ENCODE assay signal across 13 mouse cellular contexts in genomic region chr5:24724270-24724634, GRCm38 (mm10). TPM values are rescaled to one million over a fixed set of nuclear protein-coding genes. Genes with fewer than 3 reads are reported as not detected.
DNase-seq lines count a peak whose midpoint lies in the region; ATAC-seq and TF ChIP-seq lines count a peak whose summit lies in the region.
"Had no signal": no experiment of that assay in that cellular context is flagged by ENCODE, and none has a peak within 500 bp of the region (broad histone marks: within the 10 kb centered on the region; RNA-seq: fewer than 3 reads in every experiment).

No protein-coding gene starts in this region.

- no peak for TF ChIP-seq CTCF in lung, postnatal 0 days (IDR thresholded peaks at IDR 0.05)

- TF ChIP-seq EP300 in lung, postnatal 0 days (IDR thresholded peaks at IDR 0.05) = no peak; the same call in 1 of the 2 replicates

- peak overlapping the region; percentile 40 to 61; a peak in 3 of 4 replicates for H3K27ac ChIP-seq in heart, embryonic 14.5 days (replicated peaks in 1 of 2; ENCODE audit: control insufficient read depth in 1 of 2, insufficient read depth in 1 of 2, low read depth in 2 of 2, low read length in 2 of 2)
- H3K27ac ChIP-seq in lung, postnatal 0 days (ENCODE audit: low read length) = peak overlapping the region; percentile 79
- H3K27ac ChIP-seq in hindbrain, embryonic 15.5 days (replicated peaks) = peak overlapping the region; percentile 46
- 0 out of 2 replicates have a peak overlapping the region, but pooled peaks have one; percentile 28 for H3K27ac ChIP-seq in neural tube, embryonic 15.5 days (replicated peaks)

- no peaks in the 10 kb centered on the region for H3K9me3 ChIP-seq in heart, embryonic 14.5 days (ENCODE audit: control insufficient read depth, low read length)
- H3K9me3 ChIP-seq in lung, postnatal 0 days (ENCODE audit: low read length) = no peaks in the 10 kb centered on the region
- no peaks in the 10 kb centered on the region for H3K9me3 ChIP-seq in hindbrain, embryonic 15.5 days
- no peaks in the 10 kb centered on the region for H3K9me3 ChIP-seq in neural tube, embryonic 15.5 days (replicated peaks)

- peaks cover 2% of the 10 kb centered on the region for H3K27me3 ChIP-seq in heart, embryonic 14.5 days (ENCODE audit: control insufficient read depth, insufficient read depth, low read length)
- H3K27me3 ChIP-seq in lung, postnatal 0 days (replicated peaks; ENCODE audit: insufficient read depth, low read length) = no peaks in the 10 kb centered on the region
- H3K27me3 ChIP-seq in hindbrain, embryonic 15.5 days = peaks cover 12% of the 10 kb centered on the region
- H3K27me3 ChIP-seq in neural tube, embryonic 15.5 days (replicated peaks) = peaks cover 8% of the 10 kb centered on the region

- no peaks in the 10 kb centered on the region for H3K36me3 ChIP-seq in heart, embryonic 14.5 days (ENCODE audit: control insufficient read depth, insufficient read depth, low read length)
- H3K36me3 ChIP-seq in lung, postnatal 0 days (ENCODE audit: insufficient read depth, low read length) = no peaks in the 10 kb centered on the region
- H3K36me3 ChIP-seq in hindbrain, embryonic 15.5 days = no peaks in the 10 kb centered on the region
- no peaks in the 10 kb centered on the region for H3K36me3 ChIP-seq in neural tube, embryonic 15.5 days

- no peak for DNase-seq in heart, adult 11 months
- DNase-seq in lung, postnatal 0 days (ENCODE audit: low spot score) = peak; percentile 42
- DNase-seq in lung, postnatal 10 days = no peak
- DNase-seq in testis, postnatal 14 days (ENCODE audit: low spot score) = no peak
- DNase-seq in adrenal gland, adult 2 months = no peak
- DNase-seq: cerebellum, postnatal 25 days had no signal

- H3K9ac ChIP-seq in heart, embryonic 14.5 days (ENCODE audit: low read length) = 0 out of 2 replicates have a peak overlapping the region, but pooled peaks have one; percentile 16
- no peak overlapping the region for H3K9ac ChIP-seq in lung, postnatal 0 days (replicated peaks; ENCODE audit: low read depth)
- no peak overlapping the region for H3K9ac ChIP-seq in hindbrain, embryonic 15.5 days
- H3K9ac ChIP-seq in neural tube, embryonic 15.5 days (replicated peaks) = no peak overlapping the region

- H3K4me2 ChIP-seq in heart, embryonic 14.5 days (ENCODE audit: low read length) = no peak overlapping the region
- no peak overlapping the region for H3K4me2 ChIP-seq in lung, postnatal 0 days (replicated peaks; ENCODE audit: low read depth, low read length)
- H3K4me2 ChIP-seq in hindbrain, embryonic 15.5 days = no peak overlapping the region
- H3K4me2 ChIP-seq in neural tube, embryonic 15.5 days = no peak overlapping the region

- peaks cover 17 to 24% of the 10 kb centered on the region in 2 experiments for H3K4me1 ChIP-seq in heart, embryonic 14.5 days (ENCODE audit: control insufficient read depth in 2 of 2, insufficient read depth in 2 of 2, low read length in 2 of 2)
- H3K4me1 ChIP-seq in lung, postnatal 0 days (ENCODE audit: insufficient read depth, low read depth, low read length) = peaks cover 14% of the 10 kb centered on the region
- peaks cover 12% of the 10 kb centered on the region for H3K4me1 ChIP-seq in hindbrain, embryonic 15.5 days (replicated peaks)
- H3K4me1 ChIP-seq in neural tube, embryonic 15.5 days = peaks cover 12% of the 10 kb centered on the region

- no peak overlapping the region for H3K4me3 ChIP-seq in heart, embryonic 14.5 days (ENCODE audit: control insufficient read depth in 1 of 2, insufficient read depth in 1 of 2, low read depth in 1 of 2, low read length in 2 of 2)
- H3K4me3 ChIP-seq in lung, postnatal 0 days (ENCODE audit: low read depth, low read length) = no peak overlapping the region
- H3K4me3 ChIP-seq in hindbrain, embryonic 15.5 days = no peak overlapping the region
- no peak overlapping the region for H3K4me3 ChIP-seq in neural tube, embryonic 15.5 days (replicated peaks)

- ATAC-seq in heart, embryonic 14.5 days (ENCODE audit: insufficient number of reproducible peaks, insufficient read depth, low FRiP score, low read depth) = no peak
- ATAC-seq in lung, postnatal 0 days = peak; percentile 59
- ATAC-seq in hindbrain, embryonic 15.5 days (ENCODE audit: low FRiP score, low read depth) = no peak
- ATAC-seq in neural tube, embryonic 15.5 days (ENCODE audit: low FRiP score) = no peak
- ATAC-seq: CD4-positive, CD25-positive, alpha-beta regulatory T cell, adult 4 months; forebrain, embryonic 16.5 days had no signal

- 72% methylated on average over 5 of the region's 5 CpGs for WGBS in heart, embryonic 14.5 days
- WGBS in lung, postnatal 0 days = 32% methylated on average over 5 of the region's 5 CpGs
- 82% methylated on average over 5 of the region's 5 CpGs for WGBS in hindbrain, embryonic 15.5 days
- 81% methylated on average over 5 of the region's 5 CpGs for WGBS in neural tube, embryonic 15.5 days

RNA-seq across cellular contexts. Expression of gene Wdr86, which starts 6.3 kb away (rescaled TPM):
- 7.7 and 9.6 TPM in 2 replicates for polyA plus RNA-seq in heart, embryonic 14.5 days (2014; fragmentation: Nextera tagmentation; extraction: Ambion mirVana)
- polyA plus RNA-seq in lung, postnatal 0 days (2015; fragmentation: Nextera tagmentation; extraction: Ambion mirVana) = 11.0 and 12.5 TPM in 2 replicates
- 7.7 and 8.2 TPM in 2 replicates for polyA plus RNA-seq in hindbrain, embryonic 15.5 days (2015; fragmentation: Nextera tagmentation; extraction: Ambion mirVana)
- 4.1 and 5.2 TPM in 2 replicates for polyA plus RNA-seq in neural tube, embryonic 15.5 days (2015; fragmentation: Nextera tagmentation; extraction: Ambion mirVana)
- total RNA-seq in adrenal gland, adult 2 months (2021) = 1 to 10 TPM in 1 of 2 experiments, under 1 TPM in 1; 0.66 to 1.7 TPM
- polyA plus RNA-seq in adrenal gland, adult 2 months (2012; rRNA removed) = 7.4 and 7.6 TPM in 2 replicates

RNA-seq across cellular contexts. Expression of gene Crygn, which starts 33.6 kb away (rescaled TPM):
- polyA plus RNA-seq in heart, embryonic 14.5 days (2014; fragmentation: Nextera tagmentation; extraction: Ambion mirVana) = 1.5 TPM in 1 of 2 replicates, not detected in the other
- 5.8 TPM in 2 replicates for polyA plus RNA-seq in lung, postnatal 0 days (2015; fragmentation: Nextera tagmentation; extraction: Ambion mirVana)
- 0.77 and 2.0 TPM in 2 replicates for polyA plus RNA-seq in hindbrain, embryonic 15.5 days (2015; fragmentation: Nextera tagmentation; extraction: Ambion mirVana)
- polyA plus RNA-seq in neural tube, embryonic 15.5 days (2015; fragmentation: Nextera tagmentation; extraction: Ambion mirVana) = 1.5 and 2.0 TPM in 2 replicates
- total RNA-seq in adrenal gland, adult 2 months (2021) = 1 to 10 TPM in 1 of 2 experiments, not detected in 1; 3.6 TPM
- not detected in 2 replicates for polyA plus RNA-seq in adrenal gland, adult 2 months (2012; rRNA removed)
- total RNA-seq: heart, postnatal 25 days; neutrophil, adult 5-6 weeks had no signal
- polyA plus RNA-seq: forebrain, embryonic 16.5 days had no signal

RNA-seq across cellular contexts. Expression of gene Nub1, which starts 38.9 kb away (rescaled TPM):
- polyA plus RNA-seq in heart, embryonic 14.5 days (2014; fragmentation: Nextera tagmentation; extraction: Ambion mirVana) = 27.5 and 28.0 TPM in 2 replicates
- polyA plus RNA-seq in lung, postnatal 0 days (2015; fragmentation: Nextera tagmentation; extraction: Ambion mirVana) = 33.0 and 34.5 TPM in 2 replicates
- 43.9 and 49.0 TPM in 2 replicates for polyA plus RNA-seq in hindbrain, embryonic 15.5 days (2015; fragmentation: Nextera tagmentation; extraction: Ambion mirVana)
- polyA plus RNA-seq in neural tube, embryonic 15.5 days (2015; fragmentation: Nextera tagmentation; extraction: Ambion mirVana) = 45.6 and 47.5 TPM in 2 replicates
- total RNA-seq in adrenal gland, adult 2 months (2021) = 10 to 100 TPM; 60.7 to 64.1 TPM
- 46.4 and 55.5 TPM in 2 replicates for polyA plus RNA-seq in adrenal gland, adult 2 months (2012; rRNA removed)

Comparison
In these comparisons a context has a peak if more than half of its experiments do, and no peak if none do; other contexts are left out.
1. H3K27ac ChIP-seq: peak in every context shown above with its lines; median percentile 79 in lung, postnatal 0 days; 50 in heart, embryonic 14.5 days; 46 in hindbrain, embryonic 15.5 days; 28 in neural tube, embryonic 15.5 days.